Mouse (Mus musculus): Measurements from ENCODE around the gene Pcdh17. TPM values are rescaled to one million over a fixed set of nuclear protein-coding genes. Genes with fewer than 3 reads are reported as not detected.
A peak's percentile ranks its signal among the peaks of the same experiment; 100 is the strongest.

Gene Pcdh17
- polyA plus RNA-seq (2016; fragmentation: Nextera tagmentation; extraction: Ambion mirVana) = 11.1 and 11.2 TPM in 2 replicates

GRCm38 (mm10) chr14:84443288-84443686 is at the start of gene Pcdh17:
Pcdh17 (plus strand) TSS chr14:84443563.
- Histone ChIP-seq H3K9me3 (replicated peaks) (no peaks in the 10 kb centered on the region), H3K4me2 (replicated peaks) (peak within 1 kb of the TSS; percentile 95), H3K4me3 (peak within 1 kb of the TSS; percentile 59), H3K27ac (peak within 1 kb of the TSS; percentile 77), H3K4me1 (peaks cover 12% of the 10 kb centered on the region), H3K36me3 (no peaks in the 10 kb centered on the region), H3K27me3 (peaks cover 21% of the 10 kb centered on the region), H3K9ac (peak within 1 kb of the TSS; percentile 65)
- under 1% methylated on average over 31 of the region's 31 CpGs for WGBS
- ATAC-seq (ENCODE audit: low FRiP score) = peak; percentile 93

- no peaks in the 10 kb centered on the region for H3K27me3 ChIP-seq
- WGBS = 83% methylated on average over 1 of the region's 1 CpGs
- no peaks in the 10 kb centered on the region for H3K4me1 ChIP-seq
- H3K4me3 ChIP-seq = no peak overlapping the region
- H3K9ac ChIP-seq = no peak overlapping the region
- ATAC-seq (ENCODE audit: low FRiP score) = no peak
- H3K36me3 ChIP-seq = no peaks in the 10 kb centered on the region
- H3K9me3 ChIP-seq (replicated peaks) = no peaks in the 10 kb centered on the region
- no peak overlapping the region for H3K27ac ChIP-seq
- H3K4me2 ChIP-seq (replicated peaks) = no peak overlapping the region
These were observed 46.2 kb upstream of the Pcdh17 start for GRCm38 (mm10) chr14:84397137-84397536.

GRCm38 (mm10) chr14:84424736-84425135 is 18.6 kb upstream of the Pcdh17 start:
- H3K4me2 ChIP-seq (replicated peaks) = no peak overlapping the region
- H3K9me3 ChIP-seq (replicated peaks) = no peaks in the 10 kb centered on the region
- H3K36me3 ChIP-seq = no peaks in the 10 kb centered on the region
- H3K4me1 ChIP-seq = no peaks in the 10 kb centered on the region
- no peak overlapping the region for H3K4me3 ChIP-seq
- no peak overlapping the region for H3K27ac ChIP-seq
- ATAC-seq (ENCODE audit: low FRiP score) = no peak
- H3K27me3 ChIP-seq = no peaks in the 10 kb centered on the region
- no peak overlapping the region for H3K9ac ChIP-seq
- 82% methylated on average over 2 of the region's 2 CpGs for WGBS

GRCm38 (mm10) chr14:84426616-84427015 is 16.7 kb upstream of the Pcdh17 start:
- no peak overlapping the region for H3K27ac ChIP-seq
- H3K4me2 ChIP-seq (replicated peaks) = no peak overlapping the region
- H3K27me3 ChIP-seq = no peaks in the 10 kb centered on the region
- H3K4me1 ChIP-seq = no peaks in the 10 kb centered on the region
- no peaks in the 10 kb centered on the region for H3K36me3 ChIP-seq
- no peak overlapping the region for H3K4me3 ChIP-seq
- no peak for ATAC-seq (ENCODE audit: low FRiP score)
- no peak overlapping the region for H3K9ac ChIP-seq
- H3K9me3 ChIP-seq (replicated peaks) = no peaks in the 10 kb centered on the region

- ATAC-seq (ENCODE audit: low FRiP score) = peak; percentile 44; the same call in 1 of the 2 replicates
These were observed 5.1 kb upstream of the Pcdh17 start for GRCm38 (mm10) chr14:84438066-84438770.

GRCm38 (mm10) chr14:84440903-84441302 is 2.5 kb upstream of the Pcdh17 start:
- ATAC-seq (ENCODE audit: low FRiP score) = no peak
- no peak overlapping the region for H3K27ac ChIP-seq
- no peak overlapping the region for H3K9ac ChIP-seq
- peaks cover under 1% of the 10 kb centered on the region; the same call in 1 of the 2 replicates for H3K27me3 ChIP-seq
- no peak overlapping the region for H3K4me2 ChIP-seq (replicated peaks)
- H3K4me1 ChIP-seq = no peaks in the 10 kb centered on the region
- no peaks in the 10 kb centered on the region for H3K9me3 ChIP-seq (replicated peaks)
- 13% methylated on average over 2 of the region's 2 CpGs for whole genome bisulfite sequencing
- H3K36me3 ChIP-seq = no peaks in the 10 kb centered on the region
- H3K4me3 ChIP-seq = no peak overlapping the region

More at GRCm38 (mm10) chr14:84438066-84438770, 5.1 kb upstream of the Pcdh17 start:
- no peak overlapping the region for H3K9ac ChIP-seq
- no peak overlapping the region for H3K27ac ChIP-seq
- H3K4me1 ChIP-seq = no peaks in the 10 kb centered on the region
- no peaks in the 10 kb centered on the region for H3K27me3 ChIP-seq
- no peak overlapping the region for H3K4me3 ChIP-seq
- no peaks in the 10 kb centered on the region for H3K9me3 ChIP-seq (replicated peaks)
- H3K4me2 ChIP-seq (replicated peaks) = no peak overlapping the region
- H3K36me3 ChIP-seq = no peaks in the 10 kb centered on the region
- WGBS = 25% methylated on average over 11 of the region's 11 CpGs

GRCm38 (mm10) chr14:84442528-84443287 is 655 bp upstream of the Pcdh17 start:
- ATAC-seq (ENCODE audit: low FRiP score) = peak; percentile 53
- under 1% methylated on average over 29 of the region's 30 CpGs for WGBS
- H3K9me3 ChIP-seq (replicated peaks) = no peaks in the 10 kb centered on the region
- peak overlapping the region; percentile 77 for H3K27ac ChIP-seq
- H3K36me3 ChIP-seq = no peaks in the 10 kb centered on the region
- H3K9ac ChIP-seq = peak overlapping the region; percentile 60
- H3K4me3 ChIP-seq = peak overlapping the region; percentile 59
- peaks cover 17% of the 10 kb centered on the region for H3K27me3 ChIP-seq
- peak overlapping the region; percentile 95 for H3K4me2 ChIP-seq (replicated peaks)
- H3K4me1 ChIP-seq = peaks cover 8% of the 10 kb centered on the region

- no peak for ATAC-seq (ENCODE audit: low FRiP score)
- Histone ChIP-seq H3K27me3 (peaks cover 24% of the 10 kb centered on the region), H3K27ac (no peak overlapping the region), H3K9me3 (replicated peaks) (no peaks in the 10 kb centered on the region), H3K4me3 (peak overlapping the region; percentile 59), H3K9ac (peak overlapping the region; percentile 65), H3K36me3 (no peaks in the 10 kb centered on the region), H3K4me1 (peaks cover 16% of the 10 kb centered on the region), H3K4me2 (replicated peaks) (peak overlapping the region; percentile 95)
- 2% methylated on average over 13 of the region's 13 CpGs for WGBS
These were observed 398 bp downstream of the Pcdh17 start for GRCm38 (mm10) chr14:84443761-84444160.

- Histone ChIP-seq H3K9ac (peak overlapping the region; percentile 65), H3K4me3 (peak overlapping the region; percentile 59), H3K9me3 (replicated peaks) (no peaks in the 10 kb centered on the region), H3K4me1 (peaks cover 16% of the 10 kb centered on the region), H3K36me3 (no peaks in the 10 kb centered on the region), H3K27ac (no peak overlapping the region; the same call in 1 of the 2 replicates), H3K27me3 (peaks cover 24% of the 10 kb centered on the region), H3K4me2 (replicated peaks) (peak overlapping the region; percentile 95)
- 0% methylated on average over 21 of the region's 21 CpGs for WGBS
- no peak for ATAC-seq (ENCODE audit: low FRiP score)
These were observed 906 bp downstream of the Pcdh17 start for GRCm38 (mm10) chr14:84444276-84444662.

- peak overlapping the region; percentile 95 for H3K4me2 ChIP-seq (replicated peaks)
- no peaks in the 10 kb centered on the region for H3K36me3 ChIP-seq
- peaks cover 16% of the 10 kb centered on the region for H3K4me1 ChIP-seq
- ATAC-seq (ENCODE audit: low FRiP score) = peak; percentile 18; the same call in 1 of the 2 replicates
- peak overlapping the region; percentile 23; the same call in 1 of the 2 replicates for H3K27ac ChIP-seq
- under 1% methylated on average over 20 of the region's 21 CpGs for WGBS
- H3K9ac ChIP-seq = peak overlapping the region; percentile 65
- peak overlapping the region; percentile 59 for H3K4me3 ChIP-seq
- peaks cover 24% of the 10 kb centered on the region for H3K27me3 ChIP-seq
- H3K9me3 ChIP-seq (replicated peaks) = no peaks in the 10 kb centered on the region
These were observed 1.5 kb downstream of the Pcdh17 start for GRCm38 (mm10) chr14:84444663-84445502.

GRCm38 (mm10) chr14:84445503-84446410 is 2.4 kb downstream of the Pcdh17 start:
- no peaks in the 10 kb centered on the region for H3K36me3 ChIP-seq
- peak overlapping the region; percentile 59 for H3K4me3 ChIP-seq
- WGBS = under 1% methylated on average over 57 of the region's 59 CpGs
- H3K4me2 ChIP-seq (replicated peaks) = peak overlapping the region; percentile 95
- peak overlapping the region; percentile 23; the same call in 1 of the 2 replicates for H3K27ac ChIP-seq
- no peaks in the 10 kb centered on the region for H3K9me3 ChIP-seq (replicated peaks)
- peaks cover 24% of the 10 kb centered on the region for H3K27me3 ChIP-seq
- 0 out of 2 replicates have a peak, but pooled peaks have one; percentile 3 for ATAC-seq (ENCODE audit: low FRiP score)
- H3K4me1 ChIP-seq = peaks cover 16% of the 10 kb centered on the region
- peak overlapping the region; percentile 65 for H3K9ac ChIP-seq

All from hindbrain, embryonic 12.5 days (tissue).